Mouse (Mus musculus): ENCODE measurements around the gene Snai1. TPM values are rescaled to one million over a fixed set of nuclear protein-coding genes. Genes with fewer than 3 reads are reported as not detected.

Gene Snai1
- total RNA-seq, 2 experiments from 2014 or later, result 0.64 to 0.82 TPM

DNA sequence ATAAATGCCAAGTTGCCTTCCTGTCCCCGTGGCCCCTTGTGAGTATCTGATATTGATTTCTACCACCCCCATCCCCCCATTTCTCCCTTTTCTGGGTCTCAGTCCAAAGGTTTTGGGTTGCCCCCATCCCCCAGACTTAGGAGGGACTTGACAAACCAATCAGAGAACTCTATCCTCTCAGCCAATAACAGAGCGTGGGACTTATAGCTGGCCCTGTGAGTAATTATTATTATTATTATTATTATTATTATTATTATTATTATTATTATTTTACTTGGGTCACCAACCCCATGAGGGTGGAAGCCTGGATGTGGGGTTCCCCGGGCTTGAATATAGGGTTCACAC, 27.3 kb downstream of the Snai1 start:
- Histone ChIP-seq H3K4me3 (no peak overlapping the region), H3K27ac (no peak overlapping the region)
- DNase-seq (ENCODE audit: low spot score in 2 of 2), result no peak
- no peak for TF ChIP-seq CTCF (conservative IDR thresholded peaks at IDR 0.05)

GRCm38 (mm10) chr2:167565682-167566081, 27.7 kb downstream of the Snai1 start:
- TF ChIP-seq CTCF (conservative IDR thresholded peaks at IDR 0.05), result no peak
- no peak for DNase-seq (ENCODE audit: low spot score in 2 of 2)
- Histone ChIP-seq H3K27ac (no peak overlapping the region), H3K4me3 (no peak overlapping the region)

DNA sequence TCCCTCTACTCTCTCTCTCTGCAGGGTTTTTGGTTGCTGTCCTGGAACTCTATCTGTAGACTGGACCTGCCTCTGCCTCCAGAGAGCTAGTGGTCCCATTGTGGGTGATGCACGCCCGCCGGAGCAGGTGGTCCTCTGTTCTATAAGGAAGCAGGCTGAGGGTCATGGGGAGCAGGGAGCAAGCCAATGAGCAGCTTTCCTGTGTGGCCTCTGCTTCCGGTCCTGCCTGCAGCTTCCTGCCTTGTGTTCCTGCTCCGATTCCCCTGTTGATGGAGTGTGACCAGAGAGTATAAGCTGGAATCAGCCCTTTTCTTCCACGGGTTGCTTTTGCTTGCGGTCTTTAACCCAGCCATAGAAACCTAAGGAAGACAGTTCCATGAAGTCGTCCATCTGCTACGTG, 30.1 kb downstream of the Snai1 start:
- H3K27ac ChIP-seq, result no peak overlapping the region
- no peak for TF ChIP-seq CTCF (conservative IDR thresholded peaks at IDR 0.05)
- H3K4me3 ChIP-seq, result no peak overlapping the region
- no peak for DNase-seq (ENCODE audit: low spot score in 2 of 2)

GRCm38 (mm10) chr2:167569934-167570651, 32.1 kb downstream of the Snai1 start:
- DNase-seq (ENCODE audit: low spot score in 2 of 2), result peak in 1 of 2 experiments; percentile 26
- H3K4me3 ChIP-seq, result no peak overlapping the region
- H3K27ac ChIP-seq, result no peak overlapping the region; the same call in 1 of the 2 replicates
- no peak for TF ChIP-seq CTCF (conservative IDR thresholded peaks at IDR 0.05)

DNA sequence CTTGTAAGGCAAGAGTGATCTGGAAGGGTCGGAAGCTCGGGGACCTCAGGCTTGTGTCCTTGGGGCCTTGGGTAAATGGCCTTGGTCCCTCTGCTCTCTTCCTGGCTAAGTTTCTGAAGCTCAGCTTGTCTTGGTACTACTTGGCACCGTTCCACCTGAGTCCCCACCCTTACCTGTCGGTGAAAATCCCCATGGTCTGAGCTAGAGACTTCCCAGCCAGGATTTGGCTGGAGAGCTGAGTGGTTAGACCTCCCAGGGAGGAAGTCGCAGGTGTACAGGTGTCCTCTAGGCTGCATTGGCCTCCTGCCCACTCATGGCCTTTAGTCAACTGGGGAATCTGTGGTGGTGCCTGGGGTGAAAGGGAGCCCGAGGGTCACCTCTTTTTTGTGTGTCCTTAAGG, 32.8 kb downstream of the Snai1 start:
- no peak for DNase-seq (ENCODE audit: low spot score in 2 of 2)
- Histone ChIP-seq H3K4me3 (no peak overlapping the region), H3K27ac (no peak overlapping the region)
- no peak for TF ChIP-seq CTCF (conservative IDR thresholded peaks at IDR 0.05)

DNA sequence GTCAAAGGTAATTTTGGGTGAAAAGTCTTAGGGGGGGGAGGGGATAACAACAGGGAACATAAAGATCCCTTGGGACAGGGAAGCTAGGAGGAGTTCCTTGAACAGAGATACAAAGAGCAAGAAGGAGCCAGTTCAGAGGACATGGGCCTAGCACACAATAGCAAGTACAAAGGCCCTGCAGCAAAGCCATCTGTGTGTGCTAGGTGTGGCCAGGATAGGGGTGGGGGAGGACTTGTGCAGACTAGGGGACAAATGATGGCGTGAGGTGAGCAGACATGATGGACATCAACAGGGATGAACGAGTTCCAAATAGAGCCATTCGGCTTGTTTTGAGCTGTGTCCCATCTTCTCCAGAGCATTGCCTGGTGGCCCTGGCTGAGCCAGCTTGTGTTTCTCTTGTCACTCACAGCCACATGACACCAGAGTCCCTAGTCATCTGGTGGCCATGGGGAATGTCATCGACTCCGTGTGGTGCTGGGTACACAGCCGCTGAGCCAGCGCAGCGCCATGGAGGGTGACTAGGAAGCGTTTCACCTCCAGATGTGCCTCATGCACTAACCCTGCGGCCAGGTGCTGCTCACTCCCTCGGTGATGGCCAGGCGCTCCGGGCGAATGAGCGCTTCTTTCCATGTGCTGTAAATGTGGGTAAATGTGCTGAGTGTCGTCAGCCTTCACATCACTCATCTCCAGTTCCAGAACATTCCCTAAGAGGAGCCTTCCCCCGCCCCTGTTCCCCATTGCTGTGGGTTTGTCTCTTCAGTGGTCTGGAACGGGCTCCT, 33.6 kb downstream of the Snai1 start:
- Histone ChIP-seq H3K27ac (no peak overlapping the region), H3K4me3 (no peak overlapping the region)
- TF ChIP-seq CTCF (conservative IDR thresholded peaks at IDR 0.05), result no peak
- DNase-seq (ENCODE audit: low spot score in 2 of 2), result no peak

DNA sequence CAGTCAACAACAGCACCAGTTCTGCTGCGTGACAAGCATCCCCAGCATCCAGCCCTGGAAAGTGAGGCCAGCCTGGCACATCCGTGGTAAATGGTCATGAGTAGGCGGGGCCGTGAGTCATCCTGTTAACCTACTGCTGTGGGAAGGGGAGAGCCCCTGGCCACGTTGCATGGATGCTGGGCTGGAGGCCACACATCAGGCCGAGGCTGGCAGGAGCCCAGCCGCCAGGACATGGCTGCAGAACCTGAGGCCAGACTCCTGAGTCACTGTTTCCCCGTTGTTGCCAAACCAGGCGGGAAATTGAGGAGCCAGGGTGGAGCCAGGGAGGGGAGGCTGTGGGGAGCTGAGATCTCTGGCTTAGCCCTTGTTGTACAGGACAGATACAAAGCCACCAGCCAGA, 36.8 kb downstream of the Snai1 start:
- no peak for DNase-seq (ENCODE audit: low spot score in 2 of 2)
- Histone ChIP-seq H3K4me3 (no peak overlapping the region), H3K27ac (no peak overlapping the region)
- no peak for TF ChIP-seq CTCF (conservative IDR thresholded peaks at IDR 0.05)

DNA sequence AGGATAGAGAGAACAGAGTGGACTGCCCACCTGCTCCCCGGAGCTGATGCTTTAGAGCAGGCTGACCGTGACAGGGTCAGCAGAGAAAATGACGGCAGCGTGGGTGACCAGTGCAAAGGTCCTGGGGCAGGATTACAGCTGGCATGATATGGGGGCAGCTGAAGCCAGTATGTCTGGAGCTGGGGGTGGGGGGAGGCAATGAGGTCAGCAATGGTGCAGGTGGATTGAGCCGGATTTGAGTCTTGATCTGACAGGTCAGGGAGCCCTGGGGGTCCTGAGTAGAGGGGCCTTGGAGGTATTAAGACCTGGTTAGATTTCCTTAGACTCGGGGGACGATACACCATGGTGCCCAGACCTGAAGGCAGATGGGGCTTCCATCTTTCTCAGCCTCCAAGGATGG, 37.6 kb downstream of the Snai1 start:
- Histone ChIP-seq H3K4me3 (no peak overlapping the region), H3K27ac (no peak overlapping the region)
- TF ChIP-seq CTCF (conservative IDR thresholded peaks at IDR 0.05), result no peak
- no peak for DNase-seq (ENCODE audit: low spot score in 2 of 2)

GRCm38 (mm10) chr2:167576121-167576620, 38.2 kb downstream of the Snai1 start:
- H3K27ac ChIP-seq, result no peak overlapping the region
- TF ChIP-seq CTCF (conservative IDR thresholded peaks at IDR 0.05), result no peak
- no peak overlapping the region for H3K4me3 ChIP-seq
- no peak for DNase-seq (ENCODE audit: low spot score in 2 of 2)

DNA sequence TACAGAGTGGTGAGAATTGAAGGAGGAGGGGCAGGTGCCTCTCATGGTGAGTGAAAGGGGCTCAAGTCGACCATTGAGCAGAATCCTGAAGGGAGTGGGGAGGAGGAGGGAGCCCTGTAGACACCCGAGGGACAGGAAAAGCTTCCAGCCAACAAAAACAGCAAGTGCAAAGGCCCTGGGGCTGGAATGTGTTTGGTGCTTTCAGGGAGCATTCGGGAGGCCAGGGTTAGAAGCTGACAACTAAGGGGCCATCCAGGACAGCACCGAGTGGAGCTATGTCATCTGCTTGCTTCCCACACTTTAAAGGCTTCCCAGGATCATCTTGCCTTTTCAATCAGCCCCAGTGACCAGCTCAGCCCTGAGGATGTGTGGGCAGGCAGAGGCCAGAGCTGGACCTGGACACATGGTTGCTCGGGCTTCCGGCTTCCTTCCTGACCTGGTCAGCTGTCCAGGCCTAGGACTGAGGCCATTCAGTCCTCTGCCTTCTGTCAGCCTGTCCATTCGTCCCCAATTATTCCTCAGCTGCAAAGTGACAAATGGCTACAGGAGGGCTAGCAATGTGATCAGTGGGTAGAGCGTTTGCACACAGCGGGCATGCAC, 39.3 kb downstream of the Snai1 start:
- TF ChIP-seq CTCF (conservative IDR thresholded peaks at IDR 0.05), result no peak
- H3K27ac ChIP-seq, result no peak overlapping the region
- no peak for DNase-seq (ENCODE audit: low spot score in 2 of 2)

DNA sequence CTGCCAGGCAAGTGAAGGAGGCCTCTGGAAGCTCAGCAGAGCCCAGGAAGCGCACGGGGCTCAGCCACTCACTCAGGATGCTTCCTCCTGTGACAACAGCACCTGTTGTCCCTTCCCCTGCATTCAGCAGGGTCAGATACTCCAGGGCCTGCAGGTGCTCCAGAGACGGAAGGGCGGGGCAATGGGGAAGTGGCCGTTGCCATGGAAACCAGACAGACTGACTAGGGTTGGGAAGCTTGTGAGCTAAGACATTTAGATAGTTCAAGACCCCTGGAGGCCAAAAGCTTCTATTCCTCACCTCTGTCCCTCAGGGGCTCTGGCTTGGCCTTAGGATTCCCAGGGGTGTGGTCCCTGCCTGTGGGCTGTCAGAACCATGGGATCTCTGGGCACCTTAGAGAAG, 40.5 kb downstream of the Snai1 start:
- no peak for TF ChIP-seq CTCF (conservative IDR thresholded peaks at IDR 0.05)
- DNase-seq (ENCODE audit: low spot score in 2 of 2), result no peak
- no peak overlapping the region for H3K4me3 ChIP-seq
- H3K27ac ChIP-seq, result no peak overlapping the region

More for the DNA sequence above, 39.3 kb downstream of the Snai1 start:
- no peak overlapping the region for H3K4me3 ChIP-seq

- no peak overlapping the region for H3K4me3 ChIP-seq
- no peak for DNase-seq (ENCODE audit: low spot score in 2 of 2)
- no peak for TF ChIP-seq CTCF (conservative IDR thresholded peaks at IDR 0.05)
- H3K27ac ChIP-seq, result no peak overlapping the region
Observed at GRCm38 (mm10) chr2:167583161-167583952, 45.4 kb downstream of the Snai1 start.

GRCm38 (mm10) chr2:167585273-167585672, 47.3 kb downstream of the Snai1 start:
- TF ChIP-seq CTCF (conservative IDR thresholded peaks at IDR 0.05), result no peak
- Histone ChIP-seq H3K4me3 (no peak overlapping the region), H3K27ac (no peak overlapping the region)
- DNase-seq (ENCODE audit: low spot score in 2 of 2), result no peak

All from layer of hippocampus, adult 2 months (tissue).